Mouse (Mus musculus): ENCODE measurements at regions not wholly inside any gene's neighbourhood (a gene's known extent, or its start where the extent isn't known, plus 50 kb on each side); places are given as distances from the start of the nearest gene placed in this dataset.

DNA sequence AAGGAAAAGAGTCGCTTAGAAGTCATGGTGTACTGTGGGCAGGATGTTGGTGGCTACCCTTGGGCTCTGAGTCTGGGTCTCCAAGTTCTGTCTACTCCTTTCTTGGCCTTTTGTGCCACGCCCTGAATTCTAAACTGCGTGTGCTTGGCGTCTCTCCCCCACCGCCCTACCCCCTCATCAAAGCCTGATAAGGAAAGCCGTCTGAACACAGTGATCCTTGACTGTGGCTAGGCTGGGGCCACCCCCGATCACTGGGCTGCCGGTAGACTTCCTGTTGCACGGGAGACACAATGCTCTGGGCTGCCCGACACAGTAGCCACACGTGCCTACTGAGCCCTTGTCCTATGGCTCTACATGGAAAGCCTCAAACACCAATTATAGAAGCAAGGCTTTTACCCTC is 67.1 kb upstream of the Calm2 start:
- TF ChIP-seq POLR2A (IDR thresholded peaks at IDR 0.05; ENCODE audit: insufficient read length, low read depth) (no peak), USF1 (IDR thresholded peaks at IDR 0.05; ENCODE audit: low read depth) (no peak), REST (IDR thresholded peaks at IDR 0.05; ENCODE audit: insufficient read depth, insufficient read length) (no peak), TCF12 (IDR thresholded peaks at IDR 0.05; ENCODE audit: insufficient read depth, poor library complexity, severe bottlenecking) (no peak), POLR2AphosphoS2 (IDR thresholded peaks at IDR 0.05; ENCODE audit: insufficient read length, low read depth) (no peak), MYOD1 (IDR thresholded peaks at IDR 0.05; ENCODE audit: control insufficient read depth in 1 of 3, insufficient read length in 2 of 3, low read depth in 2 of 3) (no peak), MAX (IDR thresholded peaks at IDR 0.05; ENCODE audit: low read depth) (no peak), E2F4 (IDR thresholded peaks at IDR 0.05; ENCODE audit: insufficient read depth) (no peak)

Data from myocyte (in vitro differentiated cells).